Mouse (Mus musculus): Measurements from ENCODE around the gene Crybg1.
A peak's percentile ranks its signal among the peaks of the same experiment; 100 is the strongest.

Gene Crybg1

GRCm38 (mm10) chr10:44148337-44149317 lies at the start of gene Crybg1:
Gene Crybg1, minus strand, starts transcription at chr10:44148853.
- DNase-seq = peak; percentile 88

GRCm38 (mm10) chr10:44177365-44177764 lies 28.7 kb upstream of the Crybg1 start:
- DNase-seq = no peak

DNA sequence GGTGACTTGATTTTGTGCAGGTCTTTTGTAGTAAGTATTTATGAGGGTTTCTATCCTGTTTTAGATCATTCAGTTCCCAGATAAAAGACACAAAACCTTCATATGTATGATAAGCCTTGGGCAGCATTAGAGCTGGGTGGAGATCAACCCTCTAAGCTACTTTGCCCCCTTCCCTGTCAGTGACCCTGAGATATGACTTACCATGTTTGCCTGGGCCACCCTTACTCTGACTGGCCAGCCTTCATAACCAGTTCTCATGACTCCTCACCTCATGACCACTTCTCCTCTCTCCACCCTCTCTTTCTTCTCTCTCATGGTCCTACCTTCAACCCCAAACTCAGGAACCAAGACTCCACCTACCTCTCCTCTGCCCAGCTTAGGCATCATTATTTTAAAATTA lies 27.9 kb upstream of the Crybg1 start:
- no peak for DNase-seq

DNA sequence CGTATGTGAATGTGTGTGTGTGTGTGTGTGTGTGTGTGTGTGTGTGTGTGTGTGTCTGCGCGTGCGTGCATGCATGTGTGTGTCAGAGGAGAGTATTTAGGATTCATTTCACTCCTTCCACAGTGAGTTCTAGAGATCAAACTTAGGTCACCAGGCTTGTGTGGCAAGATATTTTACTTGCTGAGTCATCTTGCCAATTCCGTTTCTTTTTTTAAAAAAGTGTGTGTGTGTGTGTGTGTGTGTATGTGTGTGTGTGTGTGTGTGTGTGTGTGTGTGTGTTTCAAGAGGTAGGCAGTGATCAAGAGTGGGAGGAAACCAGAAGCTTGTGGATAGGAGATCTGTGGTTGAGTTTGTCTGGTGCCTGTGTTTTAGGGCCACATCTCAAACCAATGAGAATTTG lies 27.5 kb upstream of the Crybg1 start:
- DNase-seq = no peak

- peak; percentile 51 for DNase-seq
Observed at GRCm38 (mm10) chr10:44170145-44170544, 21.5 kb upstream of the Crybg1 start.

DNA sequence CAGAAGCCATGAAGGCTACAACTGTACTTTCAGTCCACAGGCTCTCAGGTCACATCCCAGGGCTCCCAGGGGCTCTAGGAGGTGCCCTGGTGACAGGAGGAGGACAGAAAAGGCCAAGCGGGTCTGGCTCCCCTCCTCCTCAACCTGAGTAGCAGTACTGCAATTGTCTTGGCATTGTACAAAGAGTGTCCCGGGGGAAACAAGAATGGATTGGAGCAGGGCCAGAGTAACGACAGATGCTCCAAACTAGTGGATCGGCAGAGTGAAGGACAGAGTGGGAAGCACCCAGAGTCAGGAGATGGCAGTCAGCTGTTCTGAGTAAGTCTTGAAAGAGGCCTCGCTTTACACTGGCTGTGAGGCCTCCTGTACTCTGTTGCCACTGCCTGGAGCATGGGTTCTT lies 18.4 kb upstream of the Crybg1 start:
- peak; percentile 70 for DNase-seq

DNA sequence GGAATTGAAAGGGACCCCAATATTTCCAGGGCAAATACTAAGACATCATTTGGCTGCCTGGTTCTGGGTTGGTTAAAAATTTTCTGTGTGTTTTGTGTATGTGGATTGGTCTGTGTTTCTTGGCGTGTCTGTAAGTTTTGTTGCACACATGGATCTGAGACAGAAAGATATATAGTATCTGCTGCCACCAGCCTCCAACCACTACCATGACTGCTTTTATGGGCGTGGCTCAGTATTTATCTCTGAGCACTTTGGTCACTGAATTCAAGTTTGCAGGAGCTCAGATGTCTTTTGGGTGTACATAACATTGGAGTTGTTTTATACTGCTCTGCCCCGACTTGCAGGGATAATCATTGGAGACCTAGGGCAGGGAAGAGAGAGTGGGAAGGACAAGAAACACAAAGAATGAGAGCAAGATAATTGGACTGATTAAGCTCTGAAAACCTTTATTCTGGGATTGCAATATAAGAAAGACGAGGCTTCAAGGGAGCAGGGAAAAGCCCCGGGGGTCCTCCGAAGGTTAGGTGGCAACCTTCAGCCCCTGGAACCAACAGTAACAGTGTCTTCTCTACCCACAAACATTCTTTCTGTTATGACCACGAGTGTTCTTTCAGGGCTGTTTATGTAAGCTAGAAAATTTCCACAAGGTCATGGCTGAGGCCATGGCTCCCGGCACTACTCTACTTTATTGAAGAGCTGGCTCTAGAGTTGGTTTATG lies 15.8 kb upstream of the Crybg1 start:
- DNase-seq = peak; percentile 64

- no peak for DNase-seq
Observed at GRCm38 (mm10) chr10:44163028-44163427, 14.4 kb upstream of the Crybg1 start.

DNA sequence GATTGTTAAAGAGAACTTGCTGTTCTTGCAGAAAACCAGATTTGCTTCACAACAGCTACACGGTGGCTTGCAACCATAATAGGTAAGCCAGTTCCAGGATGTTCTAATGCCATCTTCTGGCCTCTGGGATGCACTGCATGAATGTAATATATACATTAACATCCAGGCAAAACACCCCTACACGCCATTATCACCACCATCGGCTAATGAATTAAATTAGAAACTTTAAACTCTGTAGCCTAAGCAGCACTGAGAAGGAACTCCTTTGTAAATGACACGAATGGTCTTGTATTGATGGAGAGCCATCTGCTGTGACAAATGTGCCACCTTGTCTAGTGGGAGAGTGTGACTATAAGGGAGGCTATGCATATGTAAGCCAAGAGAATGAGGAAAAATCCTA lies 11.5 kb upstream of the Crybg1 start:
- DNase-seq = peak; percentile 43

- no peak for DNase-seq
Observed at GRCm38 (mm10) chr10:44157489-44157888, 8.8 kb upstream of the Crybg1 start.

DNA sequence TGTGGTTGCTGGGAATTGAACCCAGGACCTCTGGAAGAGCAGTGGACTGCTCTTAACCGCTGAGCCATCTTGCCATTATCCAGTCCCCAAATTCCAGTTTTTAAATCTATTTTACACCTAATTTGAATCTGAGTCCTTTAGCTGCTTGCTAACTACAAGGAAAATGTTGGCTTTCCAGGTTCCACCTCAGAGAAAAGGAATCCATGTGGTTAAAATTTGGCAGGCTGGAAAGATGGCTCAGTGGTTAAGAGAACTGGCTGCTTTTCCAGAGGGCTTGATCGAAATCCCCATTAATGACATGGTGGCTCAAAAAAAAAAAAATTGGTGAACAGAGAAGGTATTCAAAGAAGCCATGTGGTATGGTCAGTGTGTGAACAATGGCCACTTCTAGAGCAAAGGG lies 1.8 kb upstream of the Crybg1 start:
- no peak for DNase-seq

DNA sequence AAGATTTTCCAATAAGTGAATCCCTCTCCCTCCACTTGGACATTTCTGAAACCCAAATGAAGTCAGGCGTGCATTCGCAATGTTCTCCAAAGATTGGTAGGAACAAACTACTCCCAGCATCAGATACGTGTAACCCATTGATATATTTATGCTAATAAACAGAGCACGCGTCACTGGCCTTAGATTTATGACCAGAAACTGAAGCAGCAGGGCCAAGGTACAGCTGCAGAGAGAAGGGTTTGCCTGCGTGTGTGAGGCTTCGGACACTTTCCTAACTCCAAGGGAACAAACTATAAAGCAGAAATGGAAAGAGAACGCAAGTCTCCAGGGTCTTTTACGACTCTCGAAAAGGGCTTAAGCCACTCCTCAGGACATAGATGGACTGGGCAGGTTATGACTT lies 5.3 kb downstream of the Crybg1 start:
- DNase-seq = no peak

- DNase-seq = peak; percentile 84
Observed at GRCm38 (mm10) chr10:44138137-44138855, 10.4 kb downstream of the Crybg1 start.

DNA sequence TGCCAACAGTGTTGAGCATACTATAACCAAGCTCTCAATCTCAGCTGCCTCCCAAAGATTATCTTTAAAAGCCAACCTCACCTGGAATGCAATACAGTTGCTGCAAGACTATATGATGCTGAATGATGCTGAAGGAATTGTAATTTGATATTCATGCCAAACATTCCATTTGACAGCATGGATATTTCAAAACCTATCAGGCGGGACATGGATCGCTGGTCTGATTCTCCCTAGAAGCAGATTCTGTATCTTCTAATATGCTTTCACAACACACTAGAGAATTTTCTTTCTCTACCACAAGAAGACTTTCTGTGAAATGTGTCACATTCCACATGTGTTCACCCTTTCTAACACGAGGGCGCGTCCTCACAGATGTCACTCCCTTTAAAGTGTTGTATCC lies 22.6 kb downstream of the Crybg1 start:
- DNase-seq = peak; percentile 25

GRCm38 (mm10) chr10:44124400-44124933 lies 24.2 kb downstream of the Crybg1 start:
- peak; percentile 6 for DNase-seq

- peak; percentile 25 for DNase-seq
Observed at GRCm38 (mm10) chr10:44118616-44119015, 30.0 kb downstream of the Crybg1 start.

DNA sequence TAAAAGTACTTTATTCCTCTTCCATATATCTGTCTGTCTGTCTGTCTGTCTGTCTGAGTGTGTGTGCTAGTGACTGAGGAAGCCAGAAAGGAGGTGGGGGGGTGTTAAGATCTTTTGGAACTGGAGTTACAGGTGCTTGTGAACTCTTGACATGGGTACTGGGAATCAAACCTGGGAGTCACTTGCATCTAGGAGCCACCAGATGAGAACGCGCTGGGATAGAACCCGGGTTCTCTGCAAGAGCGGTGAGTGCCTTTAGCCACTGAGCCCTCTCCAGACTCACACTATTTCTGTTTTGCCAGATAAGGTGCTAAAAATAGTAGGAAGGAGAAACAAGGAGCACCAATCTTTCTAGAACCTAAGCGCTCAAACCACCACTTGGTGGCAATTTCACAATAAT lies 31.9 kb downstream of the Crybg1 start:
- DNase-seq = peak; percentile 75

- peak; percentile 60 for DNase-seq
Observed at GRCm38 (mm10) chr10:44114611-44115010, 34.0 kb downstream of the Crybg1 start.

DNA sequence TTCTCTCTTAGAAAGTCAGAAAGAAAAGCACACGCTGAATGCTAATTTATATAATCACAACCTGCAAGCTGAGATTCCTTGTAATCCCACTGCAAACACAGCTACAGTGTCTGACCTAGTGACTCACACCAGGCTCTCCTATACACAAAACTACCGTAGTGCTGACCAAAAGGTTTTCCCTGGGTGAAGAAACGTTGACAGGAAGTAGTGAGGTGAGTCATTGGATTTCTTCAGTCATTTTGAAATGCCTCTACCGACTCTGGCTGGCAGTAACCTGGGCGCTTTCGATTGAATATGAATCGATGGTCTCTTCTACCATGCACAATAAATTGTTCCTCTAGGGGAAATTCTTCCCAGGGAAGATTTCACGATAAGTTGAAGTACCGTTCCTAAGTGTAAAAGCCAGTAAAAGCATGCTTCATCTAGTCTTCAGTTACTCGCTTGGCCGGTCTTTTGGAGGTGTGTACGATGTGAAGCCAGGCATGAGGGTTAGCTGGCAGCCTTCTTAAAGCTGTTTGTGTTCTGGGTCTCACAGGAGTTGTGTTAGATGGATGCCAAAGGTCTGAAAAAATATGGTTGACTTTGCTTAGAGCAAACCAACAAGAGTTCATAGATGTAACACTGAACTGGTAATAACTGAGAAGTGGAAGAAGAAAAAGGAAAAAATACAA lies 36.5 kb downstream of the Crybg1 start:
- DNase-seq = peak; percentile 41

- DNase-seq = peak; percentile 42
Observed at GRCm38 (mm10) chr10:44111168-44111567, 37.5 kb downstream of the Crybg1 start.

- DNase-seq = peak; percentile 57
Observed at GRCm38 (mm10) chr10:44110460-44110859, 38.2 kb downstream of the Crybg1 start.

DNA sequence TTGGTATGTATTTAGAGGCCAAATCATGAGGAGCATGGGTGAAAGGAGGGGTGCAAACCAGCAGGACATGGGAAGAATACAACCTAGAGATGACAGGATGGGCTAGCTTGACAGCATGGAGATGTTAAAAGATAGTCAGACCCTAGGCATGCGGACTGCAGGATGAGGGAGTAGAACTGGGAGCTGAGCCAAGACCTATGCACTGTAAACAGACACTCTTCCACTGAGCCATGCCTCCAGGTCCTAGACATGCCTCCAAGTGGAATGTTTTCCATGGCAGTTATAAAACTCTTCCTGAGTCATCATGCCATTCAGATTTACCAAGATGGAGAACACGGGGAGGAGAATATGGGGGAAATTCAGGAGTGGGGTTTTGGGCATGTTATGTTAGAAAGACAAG lies 53.9 kb downstream of the Crybg1 start:
- no peak for DNase-seq

Measured in heart, adult 11 months (tissue).